Mouse (Mus musculus): Measurements from ENCODE around the gene Gigyf1. TPM values are rescaled to one million over a fixed set of nuclear protein-coding genes. Genes with fewer than 3 reads are reported as not detected.

Gigyf1 gene
- polyA plus RNA-seq, 1 experiment from 2014 or later, result 19.4 TPM

GRCm38 (mm10) chr5:137570691-137571586, 52.6 kb downstream of the Gigyf1 start:
- H3K4me2 ChIP-seq (ENCODE audit: low read length), result no peak overlapping the region
- no peaks in the 10 kb centered on the region for H3K27me3 ChIP-seq (ENCODE audit: control insufficient read depth, insufficient read depth, low read depth, low read length)
- H3K4me3 ChIP-seq (ENCODE audit: low read depth, low read length), result no peak overlapping the region
- H3K9me3 ChIP-seq (replicated peaks; ENCODE audit: control insufficient read depth, low read length, poor library complexity, severe bottlenecking), result no peaks in the 10 kb centered on the region
- no peak overlapping the region for H3K9ac ChIP-seq (ENCODE audit: low read depth, low read length)
- 88% methylated on average over 17 of the region's 17 CpGs for WGBS
- no peaks in the 10 kb centered on the region; the same call in 1 of the 2 replicates for H3K4me1 ChIP-seq (ENCODE audit: control insufficient read depth, insufficient read depth, low read length)
- H3K27ac ChIP-seq (ENCODE audit: low read length), result no peak overlapping the region
- 0 out of 2 replicates have a peak, but pooled peaks cover 4% of the 10 kb centered on the region for H3K36me3 ChIP-seq (ENCODE audit: control insufficient read depth, insufficient read depth, low read length)
- ATAC-seq, result no peak; the same call in 1 of the 2 replicates

- H3K27me3 ChIP-seq (ENCODE audit: control insufficient read depth, insufficient read depth, low read depth, low read length), result no peaks in the 10 kb centered on the region
- H3K36me3 ChIP-seq (ENCODE audit: control insufficient read depth, insufficient read depth, low read length), result no peaks in the 10 kb centered on the region
- peak overlapping the region; percentile 56 for H3K4me2 ChIP-seq (ENCODE audit: low read length)
- 4% methylated on average over 27 of the region's 27 CpGs for WGBS
- H3K9ac ChIP-seq (ENCODE audit: low read depth, low read length), result peak overlapping the region; percentile 52; the same call in 1 of the 2 replicates
- ATAC-seq, result peak; percentile 48; the same call in 1 of the 2 replicates
- no peak overlapping the region for H3K27ac ChIP-seq (ENCODE audit: low read length)
- H3K9me3 ChIP-seq (replicated peaks; ENCODE audit: control insufficient read depth, low read length, poor library complexity, severe bottlenecking), result no peaks in the 10 kb centered on the region
- no peaks in the 10 kb centered on the region; the same call in 1 of the 2 replicates for H3K4me1 ChIP-seq (ENCODE audit: control insufficient read depth, insufficient read depth, low read length)
- H3K4me3 ChIP-seq (ENCODE audit: low read depth, low read length), result peak overlapping the region; percentile 33
Measured at GRCm38 (mm10) chr5:137574470-137574901, 56.1 kb downstream of the Gigyf1 start.

Small RNA genes within 50 kb of the gene (microRNA-seq; reads per million reads assigned to microRNA genes)
- 1.6 reads per million for gene Mir6418

Other genes with a start within 250 kb of the Gigyf1 start
- gene Ache, start 231.0 kb upstream of the Gigyf1 start, polyA plus RNA-seq (2015; fragmentation: Nextera tagmentation; extraction: Ambion mirVana), result 46.5 and 65.9 TPM in 2 replicates
- 18.4 and 20.9 TPM in 2 replicates for gene Ufsp1, start 223.9 kb upstream of the Gigyf1 start, polyA plus RNA-seq (2015; fragmentation: Nextera tagmentation; extraction: Ambion mirVana)
- gene Srrt, start 210.9 kb upstream of the Gigyf1 start, polyA plus RNA-seq (2015; fragmentation: Nextera tagmentation; extraction: Ambion mirVana), result 97.2 and 103 TPM in 2 replicates
- 13.1 TPM in 2 replicates for gene Trip6, start 204.1 kb upstream of the Gigyf1 start, polyA plus RNA-seq (2015; fragmentation: Nextera tagmentation; extraction: Ambion mirVana)
- 26.8 and 27.3 TPM in 2 replicates for gene Slc12a9, start 185.0 kb upstream of the Gigyf1 start, polyA plus RNA-seq (2015; fragmentation: Nextera tagmentation; extraction: Ambion mirVana)
- gene Ephb4, start 168.4 kb upstream of the Gigyf1 start, polyA plus RNA-seq (2015; fragmentation: Nextera tagmentation; extraction: Ambion mirVana), result 4.8 and 6.0 TPM in 2 replicates
- gene Zan, start 41.5 kb upstream of the Gigyf1 start, polyA plus RNA-seq (2015; fragmentation: Nextera tagmentation; extraction: Ambion mirVana), result 0.12 and 0.18 TPM in 2 replicates
- gene Pop7, start 16.0 kb upstream of the Gigyf1 start, polyA plus RNA-seq (2015; fragmentation: Nextera tagmentation; extraction: Ambion mirVana), result 76.3 and 80.5 TPM in 2 replicates
- gene Epo, start 14.7 kb downstream of the Gigyf1 start, polyA plus RNA-seq (2015; fragmentation: Nextera tagmentation; extraction: Ambion mirVana), result not detected in 2 replicates
- 496 and 512 TPM in 2 replicates for gene Gnb2, start 15.0 kb downstream of the Gigyf1 start, polyA plus RNA-seq (2015; fragmentation: Nextera tagmentation; extraction: Ambion mirVana)
- gene Actl6b, start 35.0 kb downstream of the Gigyf1 start, polyA plus RNA-seq (2015; fragmentation: Nextera tagmentation; extraction: Ambion mirVana), result 307 and 326 TPM in 2 replicates
- gene Tfr2, start 51.3 kb downstream of the Gigyf1 start, polyA plus RNA-seq (2015; fragmentation: Nextera tagmentation; extraction: Ambion mirVana), result 7.8 and 10.1 TPM in 2 replicates
- 57.2 and 60.9 TPM in 2 replicates for gene Mospd3, start 82.5 kb downstream of the Gigyf1 start, polyA plus RNA-seq (2015; fragmentation: Nextera tagmentation; extraction: Ambion mirVana)
- 11.9 and 13.3 TPM in 2 replicates for gene Pcolce, start 95.2 kb downstream of the Gigyf1 start, polyA plus RNA-seq (2015; fragmentation: Nextera tagmentation; extraction: Ambion mirVana)
- gene Fbxo24, start 110.5 kb downstream of the Gigyf1 start, polyA plus RNA-seq (2015; fragmentation: Nextera tagmentation; extraction: Ambion mirVana), result 0.11 and 0.12 TPM in 2 replicates
- 18.8 and 19.2 TPM in 2 replicates for gene Lrch4, start 110.6 kb downstream of the Gigyf1 start, polyA plus RNA-seq (2015; fragmentation: Nextera tagmentation; extraction: Ambion mirVana)
- 8.2 and 9.2 TPM in 2 replicates for gene Gm20605, start 110.6 kb downstream of the Gigyf1 start, polyA plus RNA-seq (2015; fragmentation: Nextera tagmentation; extraction: Ambion mirVana)
- 5.9 and 6.7 TPM in 2 replicates for gene Sap25, start 122.8 kb downstream of the Gigyf1 start, polyA plus RNA-seq (2015; fragmentation: Nextera tagmentation; extraction: Ambion mirVana)
- 0.15 and 0.16 TPM in 2 replicates for gene Irs3, start 127.2 kb downstream of the Gigyf1 start, polyA plus RNA-seq (2015; fragmentation: Nextera tagmentation; extraction: Ambion mirVana)
- 15.8 and 20.4 TPM in 2 replicates for gene Agfg2, start 166.2 kb downstream of the Gigyf1 start, polyA plus RNA-seq (2015; fragmentation: Nextera tagmentation; extraction: Ambion mirVana)
- 67.2 and 67.5 TPM in 2 replicates for gene Nyap1, start 223.1 kb downstream of the Gigyf1 start, polyA plus RNA-seq (2015; fragmentation: Nextera tagmentation; extraction: Ambion mirVana)
- 55.4 and 74.1 TPM in 2 replicates for gene Tsc22d4, start 227.2 kb downstream of the Gigyf1 start, polyA plus RNA-seq (2015; fragmentation: Nextera tagmentation; extraction: Ambion mirVana)

Data from midbrain, embryonic 16.5 days (tissue).